Mouse (Mus musculus) CH12.LX (cell line): ENCODE measurements around the gene Ly6g6d. TPM values are rescaled to one million over a fixed set of nuclear protein-coding genes. Genes with fewer than 3 reads are reported as not detected.

ENCODE experiments used
- DNase-seq: peaks from one replicate; pipeline ENCODE4 v3.0.0-alpha.2; 2013; ENCODE audit errors: extremely low read depth
- H3K27ac ChIP-seq: 2 replicates; pipeline ENCODE4 v1.5.1; 2012; ENCODE audit warnings: low read depth, mild to moderate bottlenecking, control low read depth, moderate library complexity; ENCODE audit not compliant: insufficient read depth
- H3K27me3 ChIP-seq: replicated peaks from 2 replicates; pipeline ENCODE3; 2012; ENCODE audit warnings: inconsistent platforms
- H3K36me3 ChIP-seq, 2 experiments: replicated peaks in 1 of 2; 2 replicates each; pipeline versions ENCODE3 to v1.6.1; 2012; ENCODE audit warnings: inconsistent platforms in 1 of 2, low read length in 1 of 2, mild to moderate bottlenecking in 1 of 2, mixed read lengths in 1 of 2, moderate library complexity in 1 of 2; ENCODE audit not compliant: control insufficient read depth in 1 of 2, insufficient read depth in 1 of 2
- H3K4me1 ChIP-seq, 2 experiments: 2 replicates each; pipeline ENCODE4 v1.6.1; 2012; ENCODE audit warnings: inconsistent platforms in 1 of 2, moderate library complexity in 1 of 2; ENCODE audit not compliant: insufficient read depth in 2 of 2, control insufficient read depth in 1 of 2
- H3K4me2 ChIP-seq: 2 replicates; pipeline ENCODE4 v1.6.1; 2012; ENCODE audit warnings: low read depth, mild to moderate bottlenecking, control low read depth; ENCODE audit not compliant: poor library complexity, insufficient read depth, severe bottlenecking
- H3K4me3 ChIP-seq, 3 experiments: fragments of 150-350 bp in 1 of 3; sonication (generic) in 1 of 3; replicated peaks in 1 of 3; 2 replicates each; pipeline versions ENCODE3 to v1.5.1; 2011 to 2012; ENCODE audit warnings: low read depth in 2 of 3, low read length in 2 of 3, mild to moderate bottlenecking in 2 of 3, moderate library complexity in 2 of 3, control low read depth in 1 of 3, improper control_type of control experiment in 1 of 3, inconsistent platforms in 1 of 3, mixed read lengths in 1 of 3; ENCODE audit not compliant: poor library complexity in 1 of 3
- H3K79me2 ChIP-seq: replicated peaks from 2 replicates; pipeline ENCODE4 v1.6.1; 2012; ENCODE audit warnings: mild to moderate bottlenecking, moderate library complexity; ENCODE audit not compliant: control insufficient read depth, poor library complexity, insufficient read depth, severe bottlenecking; ENCODE audit errors: extremely low read depth
- H3K9ac ChIP-seq: 2 replicates; pipeline ENCODE4 v1.6.1; 2012; ENCODE audit warnings: low read depth, mild to moderate bottlenecking, control low read depth, moderate library complexity; ENCODE audit not compliant: insufficient read depth
- H3K9me3 ChIP-seq: replicated peaks from 2 replicates; pipeline ENCODE3; 2012; ENCODE audit warnings: low read length, inconsistent platforms, mixed read lengths
- BHLHE40 ChIP-seq: IDR thresholded peaks from 2 replicates; pipeline ENCODE4 v1.6.1; 2011; ENCODE audit warnings: mild to moderate bottlenecking, low read depth, low read length, improper control_type of control experiment
- CHD1 ChIP-seq: IDR thresholded peaks from 2 replicates; pipeline ENCODE4 v1.6.1; 2012; ENCODE audit warnings: low read depth, low read length, improper control_type of control experiment, inconsistent platforms
- CHD2 ChIP-seq: IDR thresholded peaks from 2 replicates; pipeline ENCODE4 v1.6.1; 2011; ENCODE audit warnings: low read length, improper control_type of control experiment
- CTCF ChIP-seq, 2 experiments: IDR thresholded peaks in 1 of 2; conservative IDR thresholded peaks in 1 of 2; 2 replicates each; pipeline ENCODE4 v1.5.1; 2011 to 2012; ENCODE audit warnings: low read depth in 2 of 2, low read length in 2 of 2, improper control_type of control experiment in 1 of 2, inconsistent platforms in 1 of 2, mild to moderate bottlenecking in 1 of 2, moderate library complexity in 1 of 2
- E2F4 ChIP-seq: IDR thresholded peaks from 2 replicates; pipeline ENCODE4 v1.6.1; 2011; ENCODE audit warnings: low read depth, low read length, improper control_type of control experiment; ENCODE audit not compliant: insufficient replicate concordance
- ELF1 ChIP-seq: IDR thresholded peaks from 2 replicates; pipeline ENCODE4 v1.6.1; 2014; ENCODE audit warnings: low read depth, mild to moderate bottlenecking, inconsistent platforms, low read length, improper control_type of control experiment
- EP300 ChIP-seq: IDR thresholded peaks from 2 replicates; pipeline ENCODE4 v1.6.1; 2011; ENCODE audit warnings: low read length, improper control_type of control experiment
- ETS1 ChIP-seq: conservative IDR thresholded peaks from 2 replicates; pipeline ENCODE4 v1.6.1; 2012; ENCODE audit warnings: low read depth, mild to moderate bottlenecking, inconsistent platforms, low read length, improper control_type of control experiment, moderate library complexity
- GABPA ChIP-seq: IDR thresholded peaks from 2 replicates; pipeline ENCODE4 v1.6.1; 2012; ENCODE audit warnings: low read depth, low read length, improper control_type of control experiment, inconsistent platforms; ENCODE audit not compliant: insufficient replicate concordance
- IRF4 ChIP-seq: IDR thresholded peaks from 2 replicates; pipeline ENCODE4 v1.6.1; 2014; ENCODE audit warnings: low read depth, mild to moderate bottlenecking, inconsistent platforms, low read length, improper control_type of control experiment
- JUN ChIP-seq: IDR thresholded peaks from 2 replicates; pipeline ENCODE4 v1.6.1; 2011; ENCODE audit warnings: low read depth, mild to moderate bottlenecking, low read length, improper control_type of control experiment, moderate library complexity; ENCODE audit not compliant: insufficient read depth
- JUND ChIP-seq: conservative IDR thresholded peaks from 2 replicates; pipeline ENCODE4 v1.6.1; 2011; ENCODE audit warnings: low read depth, low read length, improper control_type of control experiment
- KAT2A ChIP-seq: IDR thresholded peaks from 2 replicates; pipeline ENCODE4 v1.6.1; 2012; ENCODE audit warnings: low read length, improper control_type of control experiment, inconsistent platforms; ENCODE audit not compliant: insufficient replicate concordance
- MAZ ChIP-seq: IDR thresholded peaks from 2 replicates; pipeline ENCODE4 v1.6.1; 2012; ENCODE audit warnings: low read depth, mild to moderate bottlenecking, inconsistent platforms, low read length, improper control_type of control experiment, moderate library complexity
- MEF2A ChIP-seq: IDR thresholded peaks from 2 replicates; pipeline ENCODE4 v1.6.1; 2014; ENCODE audit warnings: low read depth, mild to moderate bottlenecking, inconsistent platforms, low read length, improper control_type of control experiment, borderline replicate concordance
- MXI1 ChIP-seq: IDR thresholded peaks from 2 replicates; pipeline ENCODE4 v1.6.1; 2011; ENCODE audit warnings: mild to moderate bottlenecking, low read depth, low read length, improper control_type of control experiment
- NELFE ChIP-seq: IDR thresholded peaks from 2 replicates; pipeline ENCODE4 v1.6.1; 2011; ENCODE audit warnings: low read depth, low read length, improper control_type of control experiment
- NRF1 ChIP-seq: IDR thresholded peaks from 2 replicates; pipeline ENCODE4 v1.6.1; 2014; ENCODE audit warnings: low read depth, mild to moderate bottlenecking, inconsistent platforms, low read length, improper control_type of control experiment, moderate library complexity
- PAX5 ChIP-seq: IDR thresholded peaks from 2 replicates; pipeline ENCODE4 v1.6.1; 2012; ENCODE audit warnings: low read length, inconsistent platforms, mixed read lengths
- POLR2AphosphoS2 ChIP-seq: IDR thresholded peaks from 2 replicates; pipeline ENCODE4 v1.6.1; 2011; ENCODE audit warnings: low read depth, low read length, improper control_type of control experiment
- RAD21 ChIP-seq: IDR thresholded peaks from 2 replicates; pipeline ENCODE4 v1.6.1; 2011; ENCODE audit warnings: low read depth, mild to moderate bottlenecking, low read length, improper control_type of control experiment, moderate library complexity
- RCOR1 ChIP-seq: conservative IDR thresholded peaks from 2 replicates; pipeline ENCODE4 v1.6.1; 2012; ENCODE audit warnings: low read depth, mild to moderate bottlenecking, inconsistent platforms, low read length, improper control_type of control experiment
- TBP ChIP-seq: conservative IDR thresholded peaks from 2 replicates; pipeline ENCODE4 v1.6.1; 2011; ENCODE audit warnings: low read depth, low read length, improper control_type of control experiment
- TCF12 ChIP-seq: IDR thresholded peaks from 2 replicates; pipeline ENCODE4 v1.6.1; 2014; ENCODE audit warnings: low read depth, mild to moderate bottlenecking, inconsistent platforms, low read length, improper control_type of control experiment
- UBTF ChIP-seq: IDR thresholded peaks from 2 replicates; pipeline ENCODE4 v1.6.1; 2012; ENCODE audit warnings: low read depth, mild to moderate bottlenecking, inconsistent platforms, low read length, improper control_type of control experiment, moderate library complexity
- USF1 ChIP-seq: IDR thresholded peaks from 2 replicates; pipeline ENCODE4 v1.6.1; 2014; ENCODE audit warnings: low read depth, mild to moderate bottlenecking, inconsistent platforms, low read length, improper control_type of control experiment
- USF2 ChIP-seq: conservative IDR thresholded peaks from 2 replicates; pipeline ENCODE4 v1.6.1; 2011; ENCODE audit warnings: low read depth, low read length, improper control_type of control experiment
- ZC3H11A ChIP-seq: IDR thresholded peaks from 2 replicates; pipeline ENCODE4 v1.6.1; 2012; ENCODE audit warnings: low read depth, mild to moderate bottlenecking, inconsistent platforms, low read length, improper control_type of control experiment
- ZKSCAN1 ChIP-seq: IDR thresholded peaks from 2 replicates; pipeline ENCODE4 v1.6.1; 2012; ENCODE audit warnings: low read depth, inconsistent platforms, low read length, improper control_type of control experiment, borderline replicate concordance
- ZMIZ1 ChIP-seq: IDR thresholded peaks from 2 replicates; pipeline ENCODE4 v1.6.1; 2012; ENCODE audit warnings: low read depth, mild to moderate bottlenecking, inconsistent platforms, low read length, improper control_type of control experiment
- ZNF384 ChIP-seq: IDR thresholded peaks from 2 replicates; pipeline ENCODE4 v1.6.1; 2012; ENCODE audit warnings: low read depth, low read length, improper control_type of control experiment, inconsistent platforms
- dilution Hi-C: fragments of 300-500 bp; cut with MboI; formaldehyde crosslinking; loops from 2 replicates; pipeline ENCODE4 v1.14.3; 2020; ENCODE audit warnings: low sequenced_read_pairs; ENCODE audit not compliant: extremely low pct_unique_long_range_greater_than_20kb, extremely low pct_ligation_motif_present
- in situ Hi-C: fragments of 300-500 bp; cut with MboI; formaldehyde crosslinking; loops from 3 replicates; pipeline ENCODE4 v1.14.3; 2019; ENCODE audit warnings: low sequenced_read_pairs, low pct_ligation_motif_present, low pct_unique_long_range_greater_than_20kb, mixed read lengths
- polyA plus RNA-seq: library from polyadenylated mRNA; unstranded; fragments of >175 nt; gene quantifications from 2 replicates; pipeline ENCODE4 v1.2.1, GENCODE M21; 2012; ENCODE audit warnings: low read depth; ENCODE audit not compliant: insufficient read length
- total RNA-seq, 2 experiments: library from RNA; depleted of rRNA; stranded (reverse); fragments of 300-350 nt in 1 of 2; fragments of >200 nt in 1 of 2; gene quantifications; 2 replicates each; pipeline ENCODE4 v1.2.3; 2012 to 2014

Gene Ly6g6d
- total and polyA plus RNA-seq, 3 experiments, result 0.44 TPM; not detected in 2

- TF ChIP-seq ZC3H11A (no peak), GABPA (no peak), UBTF (peak; percentile 69; the same call in 1 of the 2 replicates), MEF2A (peak; percentile 93), ZNF384 (peak; percentile 59), KAT2A (peak; percentile 81; the same call in 1 of the 2 replicates), PAX5 (no peak), USF1 (no peak), RAD21 (no peak; the same call in 1 of the 2 replicates)
Observed at GRCm38 (mm10) chr17:35051156-35052086, 26.4 kb downstream of the Ly6g6d start (continued).

GRCm38 (mm10) chr17:35050126-35050750 is 27.6 kb downstream of the Ly6g6d start:
- dilution Hi-C loops, result no loop called here
- peak; percentile 25; the same call in 1 of the 2 replicates for TF ChIP-seq ETS1
- no peak for TF ChIP-seq EP300
- TF ChIP-seq NELFE, result peak; percentile 73; the same call in 1 of the 2 replicates
- no peak for TF ChIP-seq JUN
- peak; percentile 65 for TF ChIP-seq MXI1
- TF ChIP-seq CHD1, result 0 out of 2 replicates have a peak, but pooled peaks have one; percentile 21
- no peak for TF ChIP-seq E2F4
- TF ChIP-seq ELF1, result peak; percentile 86
- no peak for TF ChIP-seq POLR2AphosphoS2
- no peak for TF ChIP-seq USF1
- TF ChIP-seq PAX5, result no peak
- TF ChIP-seq CTCF (conservative IDR thresholded peaks at IDR 0.05 in 1 of 2, IDR thresholded peaks at IDR 0.05 in 1 of 2; ENCODE audit: low read depth in 2 of 2, low read length in 2 of 2), result no peak
- TF ChIP-seq USF2, result no peak
- TF ChIP-seq MAZ, result 0 out of 2 replicates have a peak, but pooled peaks have one; percentile 43
- TF ChIP-seq TCF12, result peak; percentile 50; the same call in 1 of the 2 replicates
- TF ChIP-seq UBTF, result peak; percentile 58; the same call in 1 of the 2 replicates
- peak; percentile 33; the same call in 1 of the 2 replicates for TF ChIP-seq BHLHE40
- no peak for TF ChIP-seq JUND
- peak; percentile 54; the same call in 1 of the 2 replicates for TF ChIP-seq IRF4
- TF ChIP-seq CHD2, result no peak; the same call in 1 of the 2 replicates
- no peak for TF ChIP-seq RCOR1
- TF ChIP-seq ZKSCAN1, result no peak
- no peak for TF ChIP-seq NRF1
- peak; percentile 31; the same call in 1 of the 2 replicates for TF ChIP-seq MEF2A
- no peak for TF ChIP-seq ZNF384
- peak; percentile 67; the same call in 1 of the 2 replicates for TF ChIP-seq ZMIZ1
- TF ChIP-seq TBP, result 0 out of 2 replicates have a peak, but pooled peaks have one; percentile 40

More at GRCm38 (mm10) chr17:35050126-35050750, 27.6 kb downstream of the Ly6g6d start:
- H3K27me3 ChIP-seq, result no peaks in the 10 kb centered on the region
- peak overlapping the region; percentile 79 to 94 (median 86) for H3K4me3 ChIP-seq
- peaks cover 6 to 34% of the 10 kb centered on the region in 2 experiments for H3K4me1 ChIP-seq
- H3K36me3 ChIP-seq, result peaks cover 24 to 29% of the 10 kb centered on the region in 2 experiments
- H3K9me3 ChIP-seq, result peaks cover 7% of the 10 kb centered on the region
- peak overlapping the region; percentile 59 for H3K4me2 ChIP-seq
- in situ Hi-C loops, result no loop called here
- DNase-seq, result peak; percentile 71
- H3K9ac ChIP-seq, result peak overlapping the region; percentile 96
- H3K27ac ChIP-seq, result peak overlapping the region; percentile 96
- H3K79me2 ChIP-seq, result peaks cover 27% of the 10 kb centered on the region
